Mouse (Mus musculus) ES-E14 (cell line): ENCODE measurements around the gene Aacs. TPM values are rescaled to one million over a fixed set of nuclear protein-coding genes. Genes with fewer than 3 reads are reported as not detected.

ENCODE experiments used
- DNase-seq: peaks from one replicate; pipeline ENCODE4 v3.0.0-alpha.2; 2013; ENCODE audit warnings: low read depth, low spot score
- H3K27ac ChIP-seq: 2 replicates; pipeline ENCODE4 v1.5.1; 2012; ENCODE audit warnings: low read depth, mild to moderate bottlenecking, low read length, moderate library complexity, mixed read lengths; ENCODE audit not compliant: poor library complexity, insufficient read depth, severe bottlenecking
- H3K36me3 ChIP-seq: 2 replicates; pipeline ENCODE4 v1.6.1; 2012; ENCODE audit warnings: mild to moderate bottlenecking, low read length, moderate library complexity, mixed read lengths; ENCODE audit not compliant: control insufficient read depth, poor library complexity, insufficient read depth, severe bottlenecking
- H3K4me1 ChIP-seq, 2 experiments: fragments of 150-350 bp in 1 of 2; sonication (generic) in 1 of 2; 2 replicates each; pipeline ENCODE4 v1.6.1; 2012; ENCODE audit warnings: low read length in 2 of 2, mild to moderate bottlenecking in 1 of 2, mixed read lengths in 1 of 2; ENCODE audit not compliant: control insufficient read depth in 2 of 2, insufficient read depth in 2 of 2, poor library complexity in 1 of 2
- H3K4me3 ChIP-seq, 2 experiments: fragments of 150-350 bp in 1 of 2; sonication (generic) in 1 of 2; 2 replicates each; pipeline ENCODE4 v1.5.1; 2012; ENCODE audit warnings: low read length in 2 of 2, low read depth in 1 of 2, mild to moderate bottlenecking in 1 of 2, mixed read lengths in 1 of 2; ENCODE audit not compliant: insufficient read depth in 1 of 2, poor library complexity in 1 of 2, severe bottlenecking in 1 of 2
- H3K9ac ChIP-seq: 2 replicates; pipeline ENCODE4 v1.6.1; 2012; ENCODE audit warnings: low read depth, mild to moderate bottlenecking, low read length, mixed read lengths; ENCODE audit not compliant: poor library complexity, insufficient read depth, severe bottlenecking
- H3K9me3 ChIP-seq: fragments of 150-350 bp; sonication (generic); 2 replicates; pipeline ENCODE4 v1.6.1; 2012; ENCODE audit warnings: low read depth, mild to moderate bottlenecking, low read length; ENCODE audit not compliant: control insufficient read depth, insufficient read depth
- CHD2 ChIP-seq: IDR thresholded peaks from 2 replicates; pipeline ENCODE4 v1.6.1; 2014; ENCODE audit warnings: mild to moderate bottlenecking, low read depth, low read length, inconsistent platforms
- HCFC1 ChIP-seq: IDR thresholded peaks from 2 replicates; pipeline ENCODE4 v1.6.1; 2012; ENCODE audit warnings: low read length, inconsistent platforms, borderline replicate concordance; ENCODE audit not compliant: insufficient read depth
- MAFK ChIP-seq: IDR thresholded peaks from 2 replicates; pipeline ENCODE4 v1.6.1; 2014; ENCODE audit warnings: mild to moderate bottlenecking, low read depth, low read length, inconsistent platforms; ENCODE audit not compliant: insufficient read depth
- ZC3H11A ChIP-seq: IDR thresholded peaks from 2 replicates; pipeline ENCODE4 v1.6.1; 2012; ENCODE audit warnings: low read depth, mild to moderate bottlenecking, inconsistent platforms, low read length, borderline replicate concordance
- ZNF384 ChIP-seq: IDR thresholded peaks from 2 replicates; pipeline ENCODE4 v1.6.1; 2012; ENCODE audit warnings: low read depth, low read length, inconsistent platforms
- in situ Hi-C, 2 experiments: fragments of 600-800 bp; cut with MboI; formaldehyde crosslinking; loops; one replicate each; pipeline ENCODE4 v1.15.1; 2025; ENCODE audit warnings: low sequenced_read_pairs in 2 of 2, inconsistent platforms in 1 of 2; ENCODE audit not compliant: unreplicated experiment in 2 of 2
- total RNA-seq: library from RNA; depleted of rRNA; stranded (reverse); fragments of 300-350 nt; gene quantifications from 2 replicates; pipeline ENCODE4 v1.2.3, GENCODE M21; 2012; rRNA removed

The Aacs gene
- total RNA-seq, 1 experiment = 20.6 TPM

GRCm38 (mm10) chr5:125555732-125556131 is 80.1 kb downstream of the Aacs start:
- Histone ChIP-seq H3K4me3 (no peak overlapping the region), H3K36me3 (no peaks in the 10 kb centered on the region), H3K27ac (no peak overlapping the region), H3K4me1 (no peaks in the 10 kb centered on the region), H3K9me3 (no peaks in the 10 kb centered on the region), H3K9ac (no peak overlapping the region)
- DNase-seq = no peak
- TF ChIP-seq CHD2 (no peak), ZC3H11A (no peak), HCFC1 (no peak), MAFK (no peak), ZNF384 (no peak)
- in situ Hi-C loops = no loop called here

- Histone ChIP-seq H3K9me3 (no peaks in the 10 kb centered on the region), H3K27ac (no peak overlapping the region), H3K4me1 (no peaks in the 10 kb centered on the region), H3K9ac (no peak overlapping the region), H3K36me3 (no peaks in the 10 kb centered on the region), H3K4me3 (no peak overlapping the region)
- TF ChIP-seq MAFK (no peak), CHD2 (no peak), ZC3H11A (no peak), ZNF384 (no peak), HCFC1 (no peak)
- DNase-seq = no peak
- in situ Hi-C loops = no loop called here
Observed at GRCm38 (mm10) chr5:125563492-125563891, 87.9 kb downstream of the Aacs start.

GRCm38 (mm10) chr5:125565725-125566124 is 90.1 kb downstream of the Aacs start:
- no peak for TF ChIP-seq CHD2
- TF ChIP-seq ZNF384 = no peak
- no peak for TF ChIP-seq HCFC1
- no peak for TF ChIP-seq ZC3H11A
- TF ChIP-seq MAFK = no peak
- Histone ChIP-seq H3K4me1 (no peaks in the 10 kb centered on the region), H3K27ac (no peak overlapping the region), H3K36me3 (no peaks in the 10 kb centered on the region), H3K9ac (no peak overlapping the region), H3K4me3 (no peak overlapping the region), H3K9me3 (no peaks in the 10 kb centered on the region)
- DNase-seq = no peak
- in situ Hi-C loops = no loop called here

Other genes starting within 250 kb of the Aacs start
- gene Scarb1, start 134.7 kb upstream of the Aacs start, total RNA-seq = 28.8 and 36.8 TPM in 2 replicates
- gene Gm10382, start 86.5 kb upstream of the Aacs start, total RNA-seq = 0.98 and 1.6 TPM in 2 replicates
- 1,120 and 1,195 TPM in 2 replicates for gene Ubc, start 85.6 kb upstream of the Aacs start, total RNA-seq
- 24.7 and 26.3 TPM in 2 replicates for gene Dhx37, start 41.7 kb upstream of the Aacs start, total RNA-seq
- 52.7 and 80.5 TPM in 2 replicates for gene Bri3bp, start 34.2 kb upstream of the Aacs start, total RNA-seq
- gene Tmem132b, start 56.0 kb downstream of the Aacs start, total RNA-seq = 0.13 and 0.48 TPM in 2 replicates